Mouse (Mus musculus) forebrain, embryonic 13.5 days (tissue): ENCODE data around the gene Sfxn3. TPM values are rescaled to one million over a fixed set of nuclear protein-coding genes. Genes with fewer than 3 reads are reported as not detected.
A peak's percentile ranks its signal among the peaks of the same experiment; 100 is the strongest.

Experiments used
- ATAC-seq: fragments of 200-750 bp; cut with Nextera tagmentation; 2 replicates; pipeline ENCODE4 v1.8.0; 2017
- H3K27ac ChIP-seq: fragments of 300-500 bp; sonication (generic); 2 replicates; pipeline ENCODE4 v1.5.1; 2015; ENCODE audit warnings: inconsistent platforms, mild to moderate bottlenecking, moderate library complexity
- H3K27me3 ChIP-seq: fragments of 300-500 bp; sonication (generic); 2 replicates; pipeline ENCODE4 v1.6.1; 2015; ENCODE audit warnings: mild to moderate bottlenecking, inconsistent platforms
- H3K36me3 ChIP-seq: fragments of 300-500 bp; sonication (generic); 2 replicates; pipeline ENCODE4 v1.6.1; 2015; ENCODE audit warnings: mild to moderate bottlenecking, inconsistent platforms; ENCODE audit not compliant: poor library complexity, severe bottlenecking
- H3K4me1 ChIP-seq: fragments of 300-500 bp; sonication (generic); 2 replicates; pipeline ENCODE4 v1.6.1; 2015; ENCODE audit warnings: inconsistent platforms
- H3K4me2 ChIP-seq: fragments of 300-500 bp; sonication (generic); 2 replicates; pipeline ENCODE4 v1.6.1; 2015; ENCODE audit warnings: inconsistent platforms, mild to moderate bottlenecking, moderate library complexity
- H3K4me3 ChIP-seq: fragments of 300-500 bp; sonication (generic); 2 replicates; pipeline ENCODE4 v1.5.1; 2015; ENCODE audit warnings: mild to moderate bottlenecking, inconsistent platforms
- H3K9ac ChIP-seq: fragments of 300-500 bp; sonication (generic); 2 replicates; pipeline ENCODE4 v1.6.1; 2015; ENCODE audit warnings: mild to moderate bottlenecking, inconsistent platforms
- H3K9me3 ChIP-seq: fragments of 300-500 bp; sonication (generic); replicated peaks from 2 replicates; pipeline ENCODE4 v1.6.1; 2016; ENCODE audit warnings: inconsistent platforms
- WGBS: fragments of 180-500 bp; shearing (Covaris S2); methylation state at CpG from one replicate; pipeline ENCODE4 v1.1.7; 2015; 5-methylcytosine and 5-hydroxymethylcytosine counted together
- polyA plus RNA-seq: library from polyadenylated mRNA; unstranded; fragments of >200 nt; fragmentation: Nextera tagmentation; extraction: Ambion mirVana; gene quantifications from 2 replicates; pipeline ENCODE4 v1.2.1, GENCODE M21; 2015

The Sfxn3 gene
- polyA plus RNA-seq, 1 experiment from 2014 or later, result 38.8 TPM

- Histone ChIP-seq H3K27ac (no peak overlapping the region), H3K4me2 (peak overlapping the region; percentile 60), H3K9me3 (no peaks in the 10 kb centered on the region), H3K4me3 (peak overlapping the region; percentile 33; the same call in 1 of the 2 replicates), H3K36me3 (no peaks in the 10 kb centered on the region), H3K27me3 (peaks cover 95% of the 10 kb centered on the region), H3K4me1 (peaks cover 35% of the 10 kb centered on the region), H3K9ac (no peak overlapping the region)
- under 1% methylated on average over 5 of the region's 5 CpGs for whole genome bisulfite sequencing
- peak; percentile 31; the same call in 1 of the 2 replicates for ATAC-seq
These were observed 34.0 kb downstream of the Sfxn3 start for GRCm38 (mm10) chr19:45081279-45081678.

- H3K4me3 ChIP-seq, result no peak overlapping the region
- no peak for ATAC-seq
- H3K27me3 ChIP-seq, result peaks cover 95% of the 10 kb centered on the region
- 16% methylated on average over 11 of the region's 11 CpGs for WGBS
- H3K27ac ChIP-seq, result no peak overlapping the region
- no peak overlapping the region for H3K9ac ChIP-seq
- H3K4me2 ChIP-seq, result no peak overlapping the region
- H3K9me3 ChIP-seq, result no peaks in the 10 kb centered on the region
- peaks cover 28% of the 10 kb centered on the region for H3K4me1 ChIP-seq
- no peaks in the 10 kb centered on the region for H3K36me3 ChIP-seq
These were observed 34.7 kb downstream of the Sfxn3 start for GRCm38 (mm10) chr19:45081841-45082550.

DNA sequence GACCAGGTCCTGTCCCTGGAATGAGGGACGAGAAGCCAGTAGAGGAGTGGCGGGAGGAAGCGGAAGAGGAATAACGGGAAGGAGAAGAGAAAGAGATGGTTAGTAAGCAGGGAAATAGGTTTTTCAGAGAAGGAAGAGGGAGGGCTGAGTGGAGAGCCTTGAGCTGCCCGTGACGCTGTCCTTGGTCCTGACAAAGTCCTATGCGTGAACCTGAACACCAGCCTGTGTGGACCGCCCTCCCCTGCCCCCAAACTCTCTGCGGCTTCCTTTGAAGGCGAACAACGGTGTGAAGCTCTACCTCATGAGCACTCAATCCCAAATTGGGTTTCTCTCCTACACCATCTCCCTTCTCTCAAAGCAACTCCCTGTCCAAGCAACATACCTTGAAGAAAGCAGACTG, 50.6 kb downstream of the Sfxn3 start:
- Histone ChIP-seq H3K4me2 (no peak overlapping the region), H3K4me1 (no peaks in the 10 kb centered on the region), H3K4me3 (no peak overlapping the region), H3K9ac (no peak overlapping the region), H3K9me3 (no peaks in the 10 kb centered on the region), H3K27me3 (peaks cover 9% of the 10 kb centered on the region), H3K27ac (no peak overlapping the region), H3K36me3 (no peaks in the 10 kb centered on the region)
- WGBS, result 29% methylated on average over 11 of the region's 11 CpGs
- no peak for ATAC-seq

- Histone ChIP-seq H3K4me1 (peaks cover 11% of the 10 kb centered on the region; the same call in 1 of the 2 replicates), H3K36me3 (no peaks in the 10 kb centered on the region), H3K4me2 (no peak overlapping the region), H3K27ac (no peak overlapping the region), H3K4me3 (no peak overlapping the region), H3K9ac (no peak overlapping the region), H3K27me3 (peaks cover 19% of the 10 kb centered on the region), H3K9me3 (no peaks in the 10 kb centered on the region)
- 77% methylated on average over 8 of the region's 8 CpGs for WGBS
- no peak for ATAC-seq
These were observed 53.4 kb downstream of the Sfxn3 start for GRCm38 (mm10) chr19:45100486-45101270.

DNA sequence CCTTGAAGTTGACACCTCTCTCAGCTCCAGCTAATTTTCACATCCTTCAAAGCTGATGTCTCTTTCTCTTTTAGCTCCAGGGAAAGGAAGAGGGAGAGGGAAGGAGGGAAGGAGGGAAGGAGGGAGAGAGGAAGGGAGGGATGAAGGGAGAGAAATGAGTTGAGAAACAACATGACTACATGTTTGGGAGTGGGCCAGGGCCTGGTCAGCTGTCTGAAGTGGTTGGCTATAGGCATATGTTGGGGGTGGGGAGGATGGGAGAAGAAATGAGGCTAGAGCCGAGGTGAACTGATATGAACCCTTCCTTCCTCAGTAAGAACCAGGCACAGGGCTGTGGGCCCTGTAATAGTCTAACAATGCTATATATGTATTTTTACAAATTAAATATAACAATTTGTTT, 58.3 kb downstream of the Sfxn3 start:
- H3K9ac ChIP-seq, result no peak overlapping the region
- no peak overlapping the region for H3K4me2 ChIP-seq
- ATAC-seq, result no peak
- peaks cover 11% of the 10 kb centered on the region; the same call in 1 of the 2 replicates for H3K4me1 ChIP-seq
- no peaks in the 10 kb centered on the region for H3K9me3 ChIP-seq
- 52% methylated on average over 1 of the region's 1 CpGs for WGBS
- H3K36me3 ChIP-seq, result no peaks in the 10 kb centered on the region
- H3K27ac ChIP-seq, result no peak overlapping the region
- H3K4me3 ChIP-seq, result no peak overlapping the region
- peaks cover 9% of the 10 kb centered on the region; the same call in 1 of the 2 replicates for H3K27me3 ChIP-seq

Other genes with a start within 250 kb of the Sfxn3 start
- gene Slf2, start 116.4 kb upstream of the Sfxn3 start, polyA plus RNA-seq, result 30.4 and 34.5 TPM in 2 replicates
- gene Sema4g, start 58.4 kb upstream of the Sfxn3 start, polyA plus RNA-seq, result 9.7 and 11.7 TPM in 2 replicates
- gene Twnk, start 41.8 kb upstream of the Sfxn3 start, polyA plus RNA-seq, result 21.1 and 22.2 TPM in 2 replicates
- 82.2 and 89.7 TPM in 2 replicates for gene Mrpl43, start 41.1 kb upstream of the Sfxn3 start, polyA plus RNA-seq
- gene Lzts2, start 33.1 kb upstream of the Sfxn3 start, polyA plus RNA-seq, result 24.5 and 24.7 TPM in 2 replicates
- gene Pdzd7, start 1.8 kb upstream of the Sfxn3 start, polyA plus RNA-seq, result 0.92 and 1.5 TPM in 2 replicates
- 0.46 and 0.76 TPM in 2 replicates for gene Kazald1, start 27.7 kb downstream of the Sfxn3 start, polyA plus RNA-seq
- gene Tlx1, start 103.2 kb downstream of the Sfxn3 start, polyA plus RNA-seq, result 0.14 TPM in 1 of 2 replicates, not detected in the other
- not detected in 2 replicates for gene Lbx1, start 188.3 kb downstream of the Sfxn3 start, polyA plus RNA-seq